Mouse (Mus musculus) forebrain, embryonic 15.5 days (tissue): Measurements from ENCODE around the gene Thbs3. TPM values are rescaled to one million over a fixed set of nuclear protein-coding genes. Genes with fewer than 3 reads are reported as not detected.
A peak's percentile ranks its signal among the peaks of the same experiment; 100 is the strongest.

Experiments used
- ATAC-seq: fragments of 200-750 bp; cut with Nextera tagmentation; replicated peaks from 2 replicates; pipeline ENCODE4 v1.8.0; 2017; ENCODE audit warnings: mild to moderate bottlenecking, moderate TSS enrichment, moderate library complexity
- H3K27ac ChIP-seq: fragments of 300-500 bp; sonication (generic); replicated peaks from 2 replicates; pipeline ENCODE4 v1.5.1; 2015; ENCODE audit warnings: mild to moderate bottlenecking, inconsistent platforms
- H3K27me3 ChIP-seq: fragments of 300-500 bp; sonication (generic); 2 replicates; pipeline ENCODE4 v1.6.1; 2015; ENCODE audit warnings: inconsistent platforms
- H3K36me3 ChIP-seq: fragments of 300-500 bp; sonication (generic); 2 replicates; pipeline ENCODE4 v1.6.1; 2015; ENCODE audit warnings: mild to moderate bottlenecking, inconsistent platforms
- H3K4me1 ChIP-seq: fragments of 300-500 bp; sonication (generic); 2 replicates; pipeline ENCODE4 v1.6.1; 2015; ENCODE audit warnings: inconsistent platforms
- H3K4me2 ChIP-seq: fragments of 300-500 bp; sonication (generic); replicated peaks from 2 replicates; pipeline ENCODE4 v1.6.1; 2015; ENCODE audit warnings: mild to moderate bottlenecking, inconsistent platforms
- H3K4me3 ChIP-seq: fragments of 300-500 bp; sonication (generic); 2 replicates; pipeline ENCODE4 v1.5.1; 2015; ENCODE audit warnings: mild to moderate bottlenecking, inconsistent platforms
- H3K9ac ChIP-seq: fragments of 300-500 bp; sonication (generic); replicated peaks from 2 replicates; pipeline ENCODE4 v1.6.1; 2015; ENCODE audit warnings: mild to moderate bottlenecking, inconsistent platforms
- H3K9me3 ChIP-seq: fragments of 300-500 bp; sonication (generic); 2 replicates; pipeline ENCODE4 v1.6.1; 2016; ENCODE audit warnings: inconsistent platforms
- WGBS: fragments of 180-500 bp; shearing (Covaris S2); methylation state at CpG from one replicate; pipeline ENCODE4 v1.1.7; 2015; ENCODE audit warnings: mixed read lengths; 5-methylcytosine and 5-hydroxymethylcytosine counted together
- polyA plus RNA-seq: library from polyadenylated mRNA; unstranded; fragments of >200 nt; fragmentation: Nextera tagmentation; extraction: Ambion mirVana; gene quantifications from 2 replicates; pipeline ENCODE4 v1.2.1, GENCODE M21; 2015

Thbs3 gene
- polyA plus RNA-seq, 1 experiment from 2014 or later = 68.3 TPM

GRCm38 (mm10) chr3:89183058-89183958, 31.7 kb upstream of the Thbs3 start, which contains the start of gene Fam189b:
Gene Fam189b (plus strand): TSS chr3:89183143.
- Histone ChIP-seq H3K4me2 (peak within 1 kb of the TSS; percentile 98), H3K9ac (peak within 1 kb of the TSS; percentile 87), H3K9me3 (no peaks in the 10 kb centered on the region), H3K4me3 (peak within 1 kb of the TSS; percentile 85), H3K36me3 (peaks cover 36% of the 10 kb centered on the region), H3K27ac (peak within 1 kb of the TSS; percentile 93), H3K27me3 (no peaks in the 10 kb centered on the region; the same call in 1 of the 2 replicates), H3K4me1 (peaks cover 31% of the 10 kb centered on the region)
- ATAC-seq = peak; percentile 95
- 5% methylated on average over 39 of the region's 39 CpGs for WGBS

- Histone ChIP-seq H3K9ac (peak overlapping the region; percentile 87), H3K4me2 (peak overlapping the region; percentile 98), H3K4me3 (peak overlapping the region; percentile 85), H3K36me3 (peaks cover 36% of the 10 kb centered on the region), H3K4me1 (peaks cover 25% of the 10 kb centered on the region), H3K27ac (peak overlapping the region; percentile 93; the same call in 1 of the 2 replicates), H3K9me3 (no peaks in the 10 kb centered on the region), H3K27me3 (no peaks in the 10 kb centered on the region; the same call in 1 of the 2 replicates)
- 74% methylated on average over 5 of the region's 6 CpGs for WGBS
- no peak for ATAC-seq
Measured at GRCm38 (mm10) chr3:89183959-89184315, 31.0 kb upstream of the Thbs3 start.

- 31% methylated on average over 23 of the region's 23 CpGs for WGBS
- ATAC-seq = no peak
- Histone ChIP-seq H3K9me3 (no peaks in the 10 kb centered on the region), H3K27me3 (no peaks in the 10 kb centered on the region; the same call in 1 of the 2 replicates), H3K4me2 (no peak overlapping the region), H3K9ac (no peak overlapping the region), H3K4me1 (peaks cover 21% of the 10 kb centered on the region), H3K36me3 (peaks cover 4% of the 10 kb centered on the region; the same call in 1 of the 2 replicates), H3K27ac (no peak overlapping the region), H3K4me3 (no peak overlapping the region)
Measured at GRCm38 (mm10) chr3:89187197-89187596, 27.8 kb upstream of the Thbs3 start.

- peaks cover 2% of the 10 kb centered on the region; the same call in 1 of the 2 replicates for H3K36me3 ChIP-seq
- no peak overlapping the region for H3K9ac ChIP-seq
- WGBS = 51% methylated on average over 18 of the region's 18 CpGs
- H3K4me2 ChIP-seq = no peak overlapping the region
- no peak overlapping the region for H3K4me3 ChIP-seq
- H3K27ac ChIP-seq = no peak overlapping the region
- no peaks in the 10 kb centered on the region; the same call in 1 of the 2 replicates for H3K27me3 ChIP-seq
- peaks cover 18% of the 10 kb centered on the region for H3K4me1 ChIP-seq
- no peaks in the 10 kb centered on the region for H3K9me3 ChIP-seq
- ATAC-seq = no peak
Measured at GRCm38 (mm10) chr3:89187690-89188477, 27.1 kb upstream of the Thbs3 start.

- Histone ChIP-seq H3K9me3 (no peaks in the 10 kb centered on the region), H3K27me3 (no peaks in the 10 kb centered on the region; the same call in 1 of the 2 replicates), H3K4me3 (no peak overlapping the region), H3K36me3 (peaks cover 2% of the 10 kb centered on the region; the same call in 1 of the 2 replicates), H3K4me1 (peaks cover 12% of the 10 kb centered on the region), H3K4me2 (no peak overlapping the region), H3K27ac (no peak overlapping the region), H3K9ac (no peak overlapping the region)
- no peak for ATAC-seq
- WGBS = 57% methylated on average over 12 of the region's 12 CpGs
Measured at GRCm38 (mm10) chr3:89188478-89188875, 26.5 kb upstream of the Thbs3 start.

- H3K9me3 ChIP-seq = no peaks in the 10 kb centered on the region
- H3K27me3 ChIP-seq = no peaks in the 10 kb centered on the region; the same call in 1 of the 2 replicates
- H3K36me3 ChIP-seq = peaks cover 2% of the 10 kb centered on the region; the same call in 1 of the 2 replicates
- H3K9ac ChIP-seq = no peak overlapping the region
- H3K27ac ChIP-seq = no peak overlapping the region
- no peak overlapping the region for H3K4me3 ChIP-seq
- 87% methylated on average over 8 of the region's 8 CpGs for WGBS
- no peak overlapping the region for H3K4me2 ChIP-seq
- no peak for ATAC-seq
- H3K4me1 ChIP-seq = peaks cover 1% of the 10 kb centered on the region; the same call in 1 of the 2 replicates
Measured at GRCm38 (mm10) chr3:89190436-89190835, 24.5 kb upstream of the Thbs3 start.

- no peak for ATAC-seq
- Histone ChIP-seq H3K27me3 (no peaks in the 10 kb centered on the region), H3K9ac (no peak overlapping the region), H3K36me3 (no peaks in the 10 kb centered on the region; the same call in 1 of the 2 replicates), H3K4me3 (no peak overlapping the region), H3K4me1 (peaks cover 11% of the 10 kb centered on the region), H3K4me2 (no peak overlapping the region), H3K27ac (no peak overlapping the region), H3K9me3 (no peaks in the 10 kb centered on the region)
- WGBS = 66% methylated on average over 1 of the region's 1 CpGs
Measured at GRCm38 (mm10) chr3:89193351-89193750, 21.6 kb upstream of the Thbs3 start.

- Histone ChIP-seq H3K9me3 (no peaks in the 10 kb centered on the region), H3K4me1 (peaks cover 11% of the 10 kb centered on the region), H3K9ac (no peak overlapping the region), H3K4me2 (no peak overlapping the region), H3K27me3 (no peaks in the 10 kb centered on the region), H3K27ac (no peak overlapping the region), H3K4me3 (no peak overlapping the region), H3K36me3 (no peaks in the 10 kb centered on the region; the same call in 1 of the 2 replicates)
- WGBS = 86% methylated on average over 2 of the region's 2 CpGs
- no peak for ATAC-seq
Measured at GRCm38 (mm10) chr3:89193853-89194252, 21.1 kb upstream of the Thbs3 start.

- peak; percentile 95 for ATAC-seq
- Histone ChIP-seq H3K4me1 (peaks cover 11% of the 10 kb centered on the region), H3K9me3 (no peaks in the 10 kb centered on the region), H3K4me2 (peak overlapping the region; percentile 59), H3K9ac (peak overlapping the region; percentile 51), H3K27ac (peak overlapping the region; percentile 79), H3K27me3 (no peaks in the 10 kb centered on the region), H3K36me3 (no peaks in the 10 kb centered on the region), H3K4me3 (peak overlapping the region; percentile 40)
- 7% methylated on average over 33 of the region's 33 CpGs for WGBS
Measured at GRCm38 (mm10) chr3:89195979-89196877, 18.8 kb upstream of the Thbs3 start.

- Histone ChIP-seq H3K4me2 (no peak overlapping the region), H3K27me3 (no peaks in the 10 kb centered on the region), H3K36me3 (0 out of 2 replicates have a peak, but pooled peaks cover 7% of the 10 kb centered on the region), H3K4me1 (peaks cover 17% of the 10 kb centered on the region), H3K27ac (no peak overlapping the region), H3K9me3 (no peaks in the 10 kb centered on the region), H3K9ac (no peak overlapping the region), H3K4me3 (no peak overlapping the region)
- WGBS = 89% methylated on average over 3 of the region's 3 CpGs
- no peak for ATAC-seq
Measured at GRCm38 (mm10) chr3:89199839-89200238, 15.1 kb upstream of the Thbs3 start.
